Mouse (Mus musculus): ENCODE measurements around the gene Cggbp1. TPM values are rescaled to one million over a fixed set of nuclear protein-coding genes. Genes with fewer than 3 reads are reported as not detected.

Cggbp1 gene
- 39.3 and 40.4 TPM in 2 replicates for polyA plus RNA-seq (2012; rRNA removed)

DNA sequence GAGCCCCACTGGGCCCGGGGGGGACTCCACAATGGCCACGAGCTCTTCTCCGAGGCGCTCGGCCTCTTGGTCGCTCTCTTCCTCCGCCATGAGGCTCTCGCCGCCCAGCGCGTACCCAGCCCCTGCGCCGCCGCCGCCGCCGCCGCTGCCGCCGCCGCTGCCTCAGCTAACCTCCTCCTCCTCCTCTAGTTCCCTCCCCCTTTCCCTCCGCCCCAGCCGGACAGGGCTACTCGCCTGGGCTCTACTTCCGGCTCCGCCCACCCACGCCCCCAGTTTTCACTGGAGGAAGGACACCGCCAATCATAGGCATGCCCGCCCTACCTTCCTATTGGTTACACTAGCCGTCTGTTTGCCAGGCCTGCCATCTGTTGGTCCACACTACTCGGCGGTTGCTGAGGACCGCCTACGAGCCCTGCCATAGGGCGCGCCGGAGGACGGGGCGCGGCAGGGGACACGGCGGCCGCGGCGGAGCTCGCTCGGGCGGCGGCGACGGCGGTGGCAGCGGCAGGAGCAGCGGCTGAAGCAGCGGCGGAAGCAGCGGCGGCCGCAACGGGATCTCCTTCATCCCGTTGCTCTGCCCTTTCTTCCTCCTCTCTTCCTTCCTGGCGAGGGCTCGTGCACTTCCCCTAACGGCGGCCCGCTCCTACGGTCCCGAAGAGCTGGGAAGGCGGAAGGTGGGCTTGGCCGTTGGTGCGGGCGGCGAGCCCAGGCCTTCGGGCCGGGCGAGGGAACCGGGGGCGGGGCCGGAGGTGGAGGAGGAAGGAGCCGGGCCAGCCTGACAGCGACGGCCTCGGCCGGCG, at the start of gene Cggbp1, which contains the start of gene Zfp654:
TSS of gene Cggbp1 (plus strand) at position 434 of the 800 bp plus-strand sequence.
TSS of gene Zfp654 (minus strand) at position 90 of the 800 bp plus-strand sequence.
- peak within 1 kb of the TSS; percentile 91 for H3K4me3 ChIP-seq (replicated peaks; ENCODE audit: insufficient read depth, low read depth, low read length)
- DNase-seq = peak; percentile 99 to 100
- no peaks in the 10 kb centered on the region for H3K27me3 ChIP-seq (ENCODE audit: control insufficient read depth, insufficient read depth, low read length)
- H3K27ac ChIP-seq (ENCODE audit: insufficient read depth, low read length) = peak within 1 kb of the TSS; percentile 81
- TF ChIP-seq CTCF (IDR thresholded peaks at IDR 0.05; ENCODE audit: borderline replicate concordance, insufficient read depth, low read depth, low read length) (no peak), POLR2A (IDR thresholded peaks at IDR 0.05; ENCODE audit: borderline replicate concordance, insufficient read depth, low read length) (peak; percentile 65)
- under 1% methylated on average over 85 of the region's 85 CpGs for WGBS
- H3K4me1 ChIP-seq (ENCODE audit: control insufficient read depth, insufficient read depth, low read length) = no peaks in the 10 kb centered on the region; the same call in 1 of the 2 replicates

DNA sequence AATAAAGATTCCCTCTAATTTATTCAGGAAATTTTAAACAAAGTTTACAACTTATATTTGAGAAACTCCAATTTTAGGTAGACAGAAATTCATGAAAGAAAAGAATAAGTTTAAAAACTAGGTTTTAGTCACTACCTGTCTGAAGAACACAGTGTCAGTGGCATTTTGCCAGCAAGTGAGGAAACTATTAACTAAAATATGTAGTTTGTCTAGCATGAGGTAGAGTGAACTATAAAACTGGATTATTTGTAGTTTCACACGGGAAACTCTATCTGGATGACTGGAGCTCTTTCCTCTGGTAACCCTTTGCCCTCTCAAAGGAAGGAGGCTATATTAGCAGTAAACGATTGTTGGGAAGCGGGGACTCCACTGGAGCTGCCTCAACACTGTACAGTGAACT, 48.8 kb upstream of the Cggbp1 start:
- TF ChIP-seq CTCF (IDR thresholded peaks at IDR 0.05; ENCODE audit: borderline replicate concordance, insufficient read depth, low read depth, low read length) (no peak), POLR2A (IDR thresholded peaks at IDR 0.05; ENCODE audit: borderline replicate concordance, insufficient read depth, low read length) (no peak)

DNA sequence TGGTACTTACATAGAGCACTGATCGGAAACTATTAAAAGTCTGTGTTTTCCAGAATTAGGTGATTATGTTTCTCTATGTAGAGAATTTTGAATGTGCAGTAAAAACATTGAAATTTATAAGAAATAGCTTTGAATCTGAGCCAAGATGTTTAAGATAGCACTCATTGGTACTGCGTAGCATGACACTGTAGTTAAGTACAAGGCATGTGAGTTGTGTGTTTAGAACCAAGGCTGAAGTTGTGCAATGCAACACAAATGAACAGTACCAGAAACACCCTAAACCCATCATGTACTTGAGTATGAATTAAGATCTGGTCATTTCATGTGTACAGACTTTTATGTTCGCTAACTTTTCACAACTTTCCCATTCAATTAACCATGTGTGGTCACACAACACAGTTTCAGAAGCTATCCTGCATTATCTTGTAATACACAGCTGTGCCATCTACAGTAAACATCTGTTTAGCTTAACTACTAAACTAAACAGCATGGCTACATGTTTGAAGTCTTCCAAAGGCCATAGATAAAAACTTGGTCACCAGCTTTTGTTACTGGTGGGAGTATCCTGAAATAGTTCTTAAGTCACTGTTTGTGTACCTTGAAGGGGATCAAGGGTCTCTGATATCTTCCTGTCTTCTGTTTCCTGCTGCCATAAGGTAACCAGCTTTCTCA, 34.6 kb upstream of the Cggbp1 start:
- Histone ChIP-seq H3K4me3 (replicated peaks; ENCODE audit: insufficient read depth, low read depth, low read length) (no peak overlapping the region), H3K27ac (ENCODE audit: insufficient read depth, low read length) (no peak overlapping the region), H3K27me3 (ENCODE audit: control insufficient read depth, insufficient read depth, low read length) (no peaks in the 10 kb centered on the region), H3K4me1 (ENCODE audit: control insufficient read depth, insufficient read depth, low read length) (no peaks in the 10 kb centered on the region)
- TF ChIP-seq POLR2A (IDR thresholded peaks at IDR 0.05; ENCODE audit: borderline replicate concordance, insufficient read depth, low read length) = no peak
- no peak for TF ChIP-seq CTCF (IDR thresholded peaks at IDR 0.05; ENCODE audit: borderline replicate concordance, insufficient read depth, low read depth, low read length)
- no peak for DNase-seq
- 97% methylated on average over 3 of the region's 3 CpGs for WGBS

More for the DNA sequence above, 48.8 kb upstream of the Cggbp1 start:
- Histone ChIP-seq H3K27ac (ENCODE audit: insufficient read depth, low read length) (no peak overlapping the region), H3K4me3 (replicated peaks; ENCODE audit: insufficient read depth, low read depth, low read length) (no peak overlapping the region), H3K27me3 (ENCODE audit: control insufficient read depth, insufficient read depth, low read length) (no peaks in the 10 kb centered on the region), H3K4me1 (ENCODE audit: control insufficient read depth, insufficient read depth, low read length) (no peaks in the 10 kb centered on the region)
- no peak for DNase-seq
- WGBS = 91% methylated on average over 3 of the region's 3 CpGs

DNA sequence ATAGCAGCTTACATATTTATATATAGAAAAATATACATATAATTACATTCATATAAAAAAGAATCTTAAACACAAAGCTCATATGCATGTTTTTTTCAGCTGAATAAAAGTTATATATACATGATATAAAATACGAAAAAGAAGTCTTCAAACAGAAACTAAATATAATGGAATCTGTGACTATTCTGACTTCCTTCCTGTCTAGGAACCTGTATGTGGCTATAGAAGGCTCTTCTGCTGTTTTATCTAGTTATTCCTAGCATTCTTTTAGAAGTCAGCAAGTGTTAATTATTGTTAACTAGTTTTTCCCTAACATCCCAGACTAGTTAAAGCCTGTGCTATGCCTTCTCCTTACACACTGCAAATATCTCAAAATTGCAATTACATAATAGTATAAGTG, 27.9 kb upstream of the Cggbp1 start:
- no peak overlapping the region for H3K27ac ChIP-seq (ENCODE audit: insufficient read depth, low read length)
- 97% methylated on average over 1 of the region's 1 CpGs for WGBS
- no peak overlapping the region for H3K4me3 ChIP-seq (replicated peaks; ENCODE audit: insufficient read depth, low read depth, low read length)
- no peaks in the 10 kb centered on the region for H3K27me3 ChIP-seq (ENCODE audit: control insufficient read depth, insufficient read depth, low read length)
- DNase-seq = no peak
- TF ChIP-seq CTCF (IDR thresholded peaks at IDR 0.05; ENCODE audit: borderline replicate concordance, insufficient read depth, low read depth, low read length) = no peak
- no peak for TF ChIP-seq POLR2A (IDR thresholded peaks at IDR 0.05; ENCODE audit: borderline replicate concordance, insufficient read depth, low read length)
- no peaks in the 10 kb centered on the region for H3K4me1 ChIP-seq (ENCODE audit: control insufficient read depth, insufficient read depth, low read length)

DNA sequence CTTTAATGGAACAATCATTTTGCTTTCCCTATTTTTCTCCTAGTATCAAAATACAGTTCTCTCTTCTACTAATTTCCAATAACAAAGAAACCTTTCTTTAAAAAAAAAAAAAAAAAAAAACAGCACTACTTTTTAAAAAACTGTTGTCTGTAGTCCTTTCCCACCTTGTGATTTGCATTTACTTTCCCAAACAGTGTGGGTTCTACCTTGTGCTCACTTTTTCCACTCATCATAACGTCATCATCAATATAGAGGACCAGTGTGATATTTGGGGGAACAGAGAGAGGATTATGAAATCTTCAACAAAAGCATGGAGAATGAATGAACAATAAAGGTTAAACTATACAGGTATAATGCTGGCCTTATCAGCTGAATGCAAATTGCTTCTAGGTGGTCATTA, 27.3 kb upstream of the Cggbp1 start:
- no peak overlapping the region for H3K4me3 ChIP-seq (replicated peaks; ENCODE audit: insufficient read depth, low read depth, low read length)
- WGBS = 89% methylated on average over 1 of the region's 1 CpGs
- no peaks in the 10 kb centered on the region for H3K27me3 ChIP-seq (ENCODE audit: control insufficient read depth, insufficient read depth, low read length)
- DNase-seq = no peak
- H3K4me1 ChIP-seq (ENCODE audit: control insufficient read depth, insufficient read depth, low read length) = no peaks in the 10 kb centered on the region
- no peak for TF ChIP-seq CTCF (IDR thresholded peaks at IDR 0.05; ENCODE audit: borderline replicate concordance, insufficient read depth, low read depth, low read length)
- TF ChIP-seq POLR2A (IDR thresholded peaks at IDR 0.05; ENCODE audit: borderline replicate concordance, insufficient read depth, low read length) = no peak
- H3K27ac ChIP-seq (ENCODE audit: insufficient read depth, low read length) = no peak overlapping the region

DNA sequence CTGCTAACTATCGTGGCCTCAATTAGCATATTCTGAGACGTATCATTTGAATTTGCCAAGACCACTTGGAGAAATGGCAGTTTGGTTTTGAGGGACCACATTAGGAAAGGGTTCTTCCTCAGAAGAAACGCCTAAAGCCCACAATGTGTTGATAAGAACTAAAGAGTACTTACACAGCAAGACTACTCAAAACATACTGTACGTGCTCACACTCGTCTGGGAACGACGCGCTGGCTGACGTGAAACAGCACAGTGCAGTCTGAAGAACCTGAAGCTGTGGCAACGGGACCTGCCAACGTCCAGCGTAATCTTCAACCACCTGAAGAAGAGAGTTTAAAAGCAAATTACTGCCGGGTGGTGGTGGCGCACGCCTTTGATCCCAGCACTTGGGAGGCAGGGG, 21.5 kb upstream of the Cggbp1 start:
- no peak overlapping the region for H3K27ac ChIP-seq (ENCODE audit: insufficient read depth, low read length)
- no peaks in the 10 kb centered on the region for H3K4me1 ChIP-seq (ENCODE audit: control insufficient read depth, insufficient read depth, low read length)
- no peak overlapping the region for H3K4me3 ChIP-seq (replicated peaks; ENCODE audit: insufficient read depth, low read depth, low read length)
- DNase-seq = no peak
- WGBS = 94% methylated on average over 15 of the region's 15 CpGs
- H3K27me3 ChIP-seq (ENCODE audit: control insufficient read depth, insufficient read depth, low read length) = no peaks in the 10 kb centered on the region
- TF ChIP-seq CTCF (IDR thresholded peaks at IDR 0.05; ENCODE audit: borderline replicate concordance, insufficient read depth, low read depth, low read length) (no peak), POLR2A (IDR thresholded peaks at IDR 0.05; ENCODE audit: borderline replicate concordance, insufficient read depth, low read length) (no peak)

DNA sequence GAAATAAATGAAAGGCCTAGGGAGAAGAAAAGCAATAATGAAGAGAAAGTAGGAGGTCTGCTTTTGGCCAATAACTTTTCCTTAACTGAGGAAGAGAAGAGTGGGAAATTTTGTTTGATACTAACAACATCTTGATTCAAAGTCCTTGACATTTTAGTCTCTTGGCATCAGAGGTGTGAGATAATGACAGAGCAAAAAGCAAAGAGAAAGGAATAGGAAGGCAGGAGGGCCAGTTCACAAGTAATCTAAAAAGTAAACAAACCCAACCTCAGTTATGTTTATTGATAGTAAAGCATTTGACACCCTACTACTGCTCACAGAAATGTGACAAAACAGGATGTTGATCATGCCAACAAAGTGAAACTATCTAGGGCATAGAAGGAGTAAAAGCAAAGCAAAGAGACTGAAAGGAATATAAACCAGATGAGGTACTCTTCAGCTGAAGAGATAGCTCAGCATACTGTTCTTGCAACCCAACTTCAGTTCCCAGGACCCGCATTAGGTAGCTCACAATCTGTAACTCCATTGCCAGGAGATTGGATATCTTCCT, 15.7 kb upstream of the Cggbp1 start:
- no peak for DNase-seq
- WGBS = 78% methylated on average over 1 of the region's 1 CpGs
- no peak overlapping the region for H3K27ac ChIP-seq (ENCODE audit: insufficient read depth, low read length)
- H3K4me1 ChIP-seq (ENCODE audit: control insufficient read depth, insufficient read depth, low read length) = no peaks in the 10 kb centered on the region; the same call in 1 of the 2 replicates
- TF ChIP-seq CTCF (IDR thresholded peaks at IDR 0.05; ENCODE audit: borderline replicate concordance, insufficient read depth, low read depth, low read length) = no peak
- TF ChIP-seq POLR2A (IDR thresholded peaks at IDR 0.05; ENCODE audit: borderline replicate concordance, insufficient read depth, low read length) = no peak
- H3K4me3 ChIP-seq (replicated peaks; ENCODE audit: insufficient read depth, low read depth, low read length) = no peak overlapping the region
- no peaks in the 10 kb centered on the region for H3K27me3 ChIP-seq (ENCODE audit: control insufficient read depth, insufficient read depth, low read length)
